Mouse (Mus musculus) liver, postnatal 0 days (tissue): ENCODE measurements at regions not wholly inside any gene's neighbourhood (a gene's known extent, or its start where the extent isn't known, plus 50 kb on each side); places are given as distances from the start of the nearest gene placed in this dataset.

Experiments
- CTCF ChIP-seq: sonication (generic); IDR thresholded peaks from 2 replicates; pipeline ENCODE4 v1.5.1; 2016; ENCODE audit warnings: antibody characterized with exemption, low read depth
- EP300 ChIP-seq: IDR thresholded peaks from 2 replicates; pipeline ENCODE4 v1.6.1; 2016; ENCODE audit warnings: antibody characterized with exemption, low read depth, mild to moderate bottlenecking

GRCm38 (mm10) chr13:101594511-101595175 is 173.4 kb downstream of the Pik3r1 start:
- TF ChIP-seq CTCF: no peak
- TF ChIP-seq EP300: no peak
